Mouse (Mus musculus) NIH3T3 (cell line): ENCODE results near the gene Ckap2.

Experiments
- DNase-seq: peaks from one replicate; pipeline ENCODE4 v3.0.0-alpha.2; 2012; ENCODE audit warnings: low read depth

Ckap2 gene

DNA sequence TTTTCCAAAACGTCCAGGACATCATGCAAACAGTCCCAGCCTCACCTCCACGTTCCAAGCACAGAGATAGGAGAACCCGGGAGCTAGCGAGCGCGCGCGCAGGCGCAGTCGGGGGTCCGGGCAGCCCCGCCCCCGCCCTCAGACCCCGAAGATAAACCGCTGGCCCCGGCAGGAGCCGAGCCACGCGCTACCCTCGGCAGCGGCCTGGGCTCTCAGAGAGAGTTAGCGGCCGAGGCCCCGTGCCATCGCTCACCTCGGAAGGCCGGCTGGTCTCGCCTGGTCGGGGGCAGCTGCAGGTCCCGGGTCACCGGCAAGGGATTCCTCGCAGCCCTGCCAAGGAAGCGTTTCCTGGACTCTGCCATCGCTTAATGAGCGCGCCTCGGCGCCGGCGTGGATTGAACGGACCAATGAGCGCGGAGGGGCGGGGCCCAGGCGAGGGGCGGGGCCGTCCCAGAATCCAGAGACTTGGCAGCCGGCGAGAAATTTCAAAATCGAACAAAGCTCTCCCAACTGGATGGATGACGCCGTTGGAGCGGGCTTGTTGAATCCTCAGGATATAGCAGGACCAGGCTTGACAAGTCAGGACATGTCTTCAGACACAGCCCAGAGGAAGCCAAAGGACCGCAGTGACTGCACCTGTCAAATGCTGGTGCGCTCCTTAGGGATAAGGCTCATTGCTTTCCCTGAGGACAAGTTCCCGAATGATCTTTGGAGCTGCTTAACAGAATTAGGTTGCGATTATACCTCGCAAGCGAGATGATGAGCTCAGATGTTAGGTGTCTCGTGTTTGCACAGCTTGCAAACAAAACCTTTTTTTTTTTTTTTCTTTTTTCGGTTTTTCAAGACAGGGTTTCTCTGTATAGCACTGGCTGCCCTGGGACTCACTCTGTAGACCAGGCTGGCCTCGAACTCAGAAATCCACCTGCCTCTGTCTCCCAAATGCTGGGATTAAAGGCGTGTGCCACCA lies at the start of gene Ckap2:
Ckap2 (minus strand) TSS at position 389 of the 967 bp plus-strand sequence.
- peak; percentile 98 for DNase-seq

DNA sequence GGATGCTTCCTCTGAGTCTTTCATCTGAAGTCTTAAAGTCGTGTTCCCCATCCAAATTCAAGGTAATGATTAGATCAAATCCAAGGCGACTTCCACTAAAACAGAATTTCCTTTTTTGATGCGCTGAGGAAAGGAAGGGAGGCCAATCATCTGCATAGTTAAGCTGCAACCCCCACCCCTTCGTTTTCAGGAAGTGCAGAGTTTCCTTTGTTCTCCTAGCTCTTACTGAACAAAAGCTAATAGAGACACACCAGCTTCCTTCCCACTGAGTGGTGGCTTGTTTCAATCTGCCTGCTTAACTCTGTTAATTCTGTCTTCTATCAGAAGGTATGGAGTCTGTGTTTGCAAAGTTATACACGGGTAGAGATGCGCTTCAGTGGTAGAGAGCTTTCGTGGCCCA lies 43.0 kb upstream of the Ckap2 start:
- no peak for DNase-seq

DNA sequence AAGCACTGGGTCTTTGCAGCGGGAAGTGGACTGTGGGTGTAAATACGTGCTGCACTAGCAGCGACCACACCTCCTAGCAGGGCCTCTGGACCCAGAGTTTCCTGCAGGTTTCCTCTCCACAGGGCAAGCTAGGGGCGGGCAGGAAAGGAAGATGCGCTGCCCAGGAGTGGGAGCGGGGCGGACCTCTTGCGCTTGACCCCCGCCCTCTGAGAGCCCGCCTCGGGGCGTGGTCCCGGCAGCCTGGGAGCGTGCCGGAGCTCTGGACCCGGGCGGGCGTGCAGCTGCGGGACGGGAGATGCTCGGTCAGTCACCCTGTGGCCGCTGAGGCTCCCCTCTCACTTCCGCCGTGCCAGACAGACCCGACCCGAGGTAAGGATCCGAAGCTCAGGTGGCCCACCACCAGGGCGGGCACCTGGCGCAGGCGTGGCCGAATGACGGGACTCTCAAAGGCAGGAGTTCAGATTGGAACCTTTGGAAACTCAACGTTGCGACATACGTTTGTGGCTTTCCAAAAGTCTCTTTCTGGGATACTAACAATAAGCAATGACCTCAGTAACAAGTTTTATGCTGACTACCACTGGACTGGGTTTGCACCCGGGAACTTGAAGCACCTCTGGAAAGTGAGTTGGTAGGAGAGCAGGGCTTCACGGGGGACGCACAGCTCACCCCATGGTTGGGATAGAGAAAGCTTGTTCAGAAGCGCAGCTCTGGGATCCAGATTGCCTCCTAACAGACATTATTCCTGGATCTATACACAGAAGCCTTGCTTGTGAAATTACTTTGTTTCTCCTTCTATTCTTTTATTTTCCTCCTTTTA lies 41.6 kb upstream of the Ckap2 start, which contains the start of gene Thsd1:
Thsd1 (plus strand) TSS at position 253 of the 817 bp plus-strand sequence.
- peak; percentile 29 for DNase-seq

DNA sequence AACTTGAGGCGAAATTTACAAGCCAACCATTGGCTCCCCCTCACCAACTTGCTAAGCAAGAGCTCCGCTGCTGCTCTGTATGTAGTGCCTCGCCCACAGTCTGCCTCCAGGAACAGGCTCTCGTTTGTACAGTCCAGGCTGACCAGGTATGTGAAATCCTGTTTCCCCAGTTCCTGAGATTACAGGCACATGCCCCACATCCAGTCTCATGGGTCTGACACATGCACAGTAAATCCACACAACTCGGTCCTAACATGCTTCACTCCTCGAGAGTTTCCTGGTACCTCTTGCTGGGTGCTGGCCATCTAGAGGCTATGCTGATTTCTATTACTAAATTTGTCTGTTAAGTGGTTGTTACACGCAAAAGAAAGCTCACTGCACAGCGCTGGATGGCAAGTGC lies 40.7 kb upstream of the Ckap2 start:
- DNase-seq: no peak

DNA sequence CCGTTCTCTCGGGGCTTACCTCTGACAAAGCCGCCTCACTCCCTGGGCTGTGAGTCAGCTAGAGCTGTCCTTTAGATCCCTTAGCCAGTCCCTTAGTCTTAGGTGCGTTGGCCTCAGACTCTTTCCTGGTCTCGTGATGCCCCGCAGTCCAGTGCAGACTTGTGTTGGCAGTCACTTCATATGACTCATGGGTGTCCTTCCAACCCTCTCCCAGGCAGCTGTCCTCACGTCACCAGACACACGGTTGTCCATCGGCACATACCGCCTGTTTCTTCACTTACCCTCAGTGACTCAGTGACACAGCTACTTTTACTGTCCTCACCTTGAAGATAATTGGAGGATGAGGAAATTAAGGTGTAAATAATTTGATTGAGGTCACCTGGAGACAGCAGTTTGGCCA lies 29.2 kb upstream of the Ckap2 start:
- no peak for DNase-seq

DNA sequence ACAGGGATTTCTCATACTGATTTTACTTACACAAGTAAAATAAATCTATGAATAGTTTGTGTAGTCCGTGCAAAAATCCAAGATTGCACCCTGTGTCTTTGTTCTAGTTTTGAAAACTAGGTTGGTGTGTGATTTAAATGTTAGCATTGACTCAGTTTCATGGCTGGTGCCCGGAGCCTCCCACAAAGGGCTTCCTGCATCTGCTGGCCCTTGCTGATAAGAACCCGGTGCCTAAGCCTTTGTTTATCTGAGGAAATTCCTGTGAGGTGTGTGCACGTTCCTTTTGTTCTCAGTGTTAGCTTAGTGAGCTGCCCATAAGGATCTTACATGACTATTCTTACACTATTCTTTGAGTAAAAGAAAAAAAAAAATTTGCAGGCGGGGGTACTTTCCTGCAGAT lies 23.4 kb upstream of the Ckap2 start:
- no peak for DNase-seq

DNA sequence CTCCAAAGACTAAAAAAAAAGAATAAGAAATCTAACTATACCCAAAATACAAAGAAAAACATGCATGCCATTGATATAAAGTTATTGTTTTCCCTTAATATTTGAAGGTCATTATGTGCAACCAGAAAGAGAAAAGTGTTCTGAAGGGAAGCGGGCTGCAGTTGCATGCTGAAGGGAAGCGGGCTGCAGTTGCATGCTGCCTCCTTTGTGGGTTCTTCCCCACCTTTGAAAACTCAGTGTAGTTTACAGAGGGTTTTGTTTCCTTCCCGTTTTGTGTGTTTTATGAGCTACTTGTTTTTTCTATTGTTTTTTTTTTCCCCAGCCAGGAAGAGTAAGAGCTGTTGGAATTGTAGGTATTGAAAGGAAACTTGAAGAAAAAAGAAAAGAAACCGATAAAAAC lies 21.9 kb upstream of the Ckap2 start:
- no peak for DNase-seq

DNA sequence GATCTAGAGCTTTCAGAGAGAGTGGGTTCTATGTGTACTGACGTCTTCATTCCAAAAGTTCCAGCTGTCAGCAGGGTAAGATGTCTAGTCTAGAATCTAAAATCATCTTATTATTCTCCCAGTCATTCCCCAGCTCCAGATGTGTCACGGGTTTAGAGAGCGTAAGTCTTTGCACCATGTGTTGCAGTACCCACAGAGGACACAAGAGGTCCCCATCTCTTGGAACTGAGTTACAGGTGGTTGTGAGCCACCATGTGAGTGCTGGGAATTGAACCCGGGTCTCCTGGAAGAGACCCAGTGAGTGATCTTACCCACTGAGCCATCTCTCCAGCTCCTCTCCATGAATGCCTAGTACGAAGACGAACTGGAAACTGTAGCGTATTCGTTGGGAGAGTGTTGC lies 13.9 kb upstream of the Ckap2 start:
- DNase-seq: peak; percentile 22

DNA sequence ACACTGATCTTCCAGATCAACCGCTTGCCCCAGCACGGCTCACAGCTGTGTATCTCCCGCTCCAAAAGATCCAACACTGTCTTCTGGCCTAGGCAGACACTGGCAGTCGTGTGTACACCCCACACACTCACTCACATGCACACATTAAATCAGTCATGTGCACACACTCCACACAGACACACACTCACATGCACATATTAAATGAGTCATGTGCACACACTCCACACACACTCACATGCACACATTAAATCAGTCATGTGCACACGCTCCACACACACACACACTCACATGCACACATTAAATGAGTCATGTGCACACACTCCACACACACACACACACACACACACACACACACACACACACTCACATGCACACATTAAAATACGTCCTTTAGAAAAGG lies 12.3 kb upstream of the Ckap2 start:
- DNase-seq: no peak

DNA sequence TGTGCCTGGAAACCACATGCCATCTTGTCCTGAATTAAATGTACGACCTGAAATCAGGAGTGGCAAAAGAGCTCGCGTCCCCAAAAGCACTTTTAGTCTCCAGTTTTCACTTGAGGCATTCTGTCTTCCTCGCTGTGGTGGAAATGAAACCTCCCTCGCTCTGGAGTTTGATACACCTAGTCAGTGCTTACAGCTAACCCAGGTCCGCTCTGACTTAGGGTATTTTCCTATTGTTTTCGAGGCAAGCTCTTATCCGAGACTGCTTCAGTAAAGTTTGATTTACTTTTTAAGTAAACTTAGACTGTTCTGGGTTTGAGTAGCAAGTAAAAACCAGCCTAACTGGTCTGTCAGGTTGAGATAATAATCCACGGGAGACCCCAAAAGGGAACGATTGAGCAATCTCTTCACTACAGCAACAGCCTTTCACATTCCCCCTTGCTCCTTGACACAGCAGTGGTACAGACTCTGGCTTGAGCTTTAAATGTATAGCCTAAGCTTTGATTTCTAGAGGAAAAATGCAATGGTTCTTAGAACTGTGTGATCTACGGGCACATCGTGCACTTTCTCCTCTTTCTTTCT lies 7.9 kb upstream of the Ckap2 start:
- DNase-seq: no peak

DNA sequence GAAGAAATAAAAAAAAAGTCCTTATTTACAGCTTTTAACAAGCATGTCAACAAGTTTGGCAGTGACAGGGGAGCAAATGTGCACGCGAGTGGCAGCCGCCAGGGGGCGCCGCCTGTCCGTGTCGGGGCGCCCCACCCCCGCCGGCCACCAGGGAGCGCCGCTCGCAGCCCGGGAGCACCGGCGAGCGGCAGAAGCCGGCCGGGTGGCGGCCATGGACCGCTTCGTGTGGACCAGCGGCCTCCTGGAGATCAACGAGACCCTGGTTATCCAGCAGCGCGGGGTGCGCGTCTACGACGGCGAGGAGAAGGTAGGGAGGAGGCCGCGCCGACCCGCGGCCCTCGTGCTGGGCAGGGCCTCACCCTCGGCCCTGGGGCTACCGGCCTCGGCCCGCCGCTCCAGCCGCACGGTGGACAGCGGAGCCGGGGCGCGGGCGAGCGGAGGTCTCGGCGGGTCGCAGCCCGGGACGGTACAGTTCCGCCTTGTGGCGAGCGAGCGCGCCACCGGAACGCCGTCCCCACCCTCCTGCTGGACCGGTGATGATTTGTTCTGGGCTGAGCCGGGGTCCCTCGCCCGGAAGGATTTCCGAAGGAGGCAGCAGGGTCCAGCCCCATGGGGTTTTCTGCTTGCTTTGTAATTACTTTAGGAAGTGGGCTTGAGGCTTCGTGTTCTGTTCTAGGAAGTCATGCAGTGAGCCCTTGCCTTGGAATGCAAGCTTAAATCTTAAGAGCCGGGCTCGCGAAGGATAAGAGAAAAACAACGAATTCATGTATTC lies 7.2 kb upstream of the Ckap2 start, which contains the start of gene Vps36:
Vps36 (plus strand) TSS at position 150 of the 772 bp plus-strand sequence.
- DNase-seq: peak; percentile 95

DNA sequence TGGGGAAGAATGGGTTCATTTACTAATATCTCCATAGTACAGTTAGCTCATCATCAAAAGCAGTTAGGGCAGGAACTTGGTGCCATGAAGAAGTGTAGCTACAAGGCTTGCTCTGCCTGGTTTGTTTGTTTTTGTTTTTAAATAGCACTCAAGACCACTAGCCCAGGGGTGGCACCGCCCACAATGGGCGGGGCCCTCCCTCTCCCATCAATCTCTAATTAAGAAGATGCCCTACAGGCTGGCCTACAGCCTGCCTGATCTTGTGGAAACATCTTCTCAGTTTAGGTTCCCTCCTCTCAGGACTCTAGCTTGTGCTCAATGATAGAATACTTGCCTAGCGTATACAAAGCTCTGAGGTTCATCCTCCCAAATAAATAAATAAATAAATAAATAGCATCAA lies 735 bp downstream of the Ckap2 start:
- peak; percentile 78 for DNase-seq

DNA sequence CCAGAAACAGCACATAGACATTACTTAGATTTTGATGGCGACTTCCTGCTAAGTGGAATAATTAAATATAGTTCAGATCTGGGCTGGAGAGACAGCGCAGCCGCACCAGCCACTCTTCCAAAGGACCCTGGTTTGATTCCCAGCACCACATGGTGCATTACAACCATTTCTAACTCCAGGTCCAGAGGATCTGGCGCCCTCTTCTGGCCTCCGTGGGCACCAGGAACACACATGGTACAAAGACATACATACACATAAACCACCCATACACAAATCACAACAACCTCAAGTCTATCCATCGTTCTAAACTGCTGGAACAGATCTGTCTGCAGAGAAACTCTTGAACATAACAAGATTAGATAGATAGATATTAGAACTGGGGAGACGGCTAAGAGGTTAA lies 9.7 kb downstream of the Ckap2 start:
- DNase-seq: peak; percentile 9

DNA sequence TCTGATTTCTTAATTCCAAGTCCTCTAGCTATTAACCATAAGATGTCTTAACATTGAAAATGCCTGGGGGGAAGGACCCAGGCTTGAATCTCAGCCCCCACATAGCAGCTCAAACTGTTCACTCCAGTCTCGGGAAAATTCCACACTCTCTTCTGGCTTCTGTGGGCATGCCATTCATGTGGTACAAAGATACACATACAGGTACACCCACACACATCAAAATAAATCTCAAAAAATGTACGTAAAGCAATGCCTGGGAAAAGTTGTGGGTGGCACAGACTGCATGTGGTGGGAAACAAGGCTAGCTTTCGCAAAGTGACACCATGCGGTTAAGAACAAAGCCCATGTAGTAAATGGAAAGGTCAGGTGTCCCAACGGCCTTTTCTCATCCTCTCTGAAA lies 16.5 kb downstream of the Ckap2 start:
- no peak for DNase-seq

DNA sequence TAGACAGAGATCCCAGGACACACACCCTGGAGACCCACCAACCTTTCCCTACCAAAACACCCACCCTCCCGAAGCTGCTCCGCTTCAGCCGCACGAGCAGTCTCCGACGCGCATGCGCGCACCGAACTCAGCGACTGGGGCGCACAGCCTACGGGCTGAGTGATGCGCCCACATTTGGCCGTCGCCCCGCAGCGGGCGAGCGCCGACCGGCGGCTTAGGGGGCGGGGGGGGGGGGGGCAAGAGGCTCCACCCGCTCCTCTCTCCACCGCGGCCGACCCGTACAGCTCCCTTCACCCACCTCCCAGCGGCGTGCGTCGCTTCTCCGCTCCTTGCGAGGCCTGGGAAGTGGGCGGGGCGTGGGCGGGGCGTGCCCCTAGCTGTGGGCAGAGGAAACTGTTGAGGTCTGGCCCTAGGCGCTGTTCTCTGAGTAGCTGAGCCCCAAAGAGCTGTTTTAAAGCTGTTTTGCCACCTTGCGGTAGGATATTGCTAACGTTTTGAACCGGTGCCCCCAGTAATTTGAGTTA lies 19.5 kb downstream of the Ckap2 start, which contains the start of gene Nek3:
Nek3 (minus strand) TSS at position 356 of the 524 bp plus-strand sequence.
- peak; percentile 96 for DNase-seq

DNA sequence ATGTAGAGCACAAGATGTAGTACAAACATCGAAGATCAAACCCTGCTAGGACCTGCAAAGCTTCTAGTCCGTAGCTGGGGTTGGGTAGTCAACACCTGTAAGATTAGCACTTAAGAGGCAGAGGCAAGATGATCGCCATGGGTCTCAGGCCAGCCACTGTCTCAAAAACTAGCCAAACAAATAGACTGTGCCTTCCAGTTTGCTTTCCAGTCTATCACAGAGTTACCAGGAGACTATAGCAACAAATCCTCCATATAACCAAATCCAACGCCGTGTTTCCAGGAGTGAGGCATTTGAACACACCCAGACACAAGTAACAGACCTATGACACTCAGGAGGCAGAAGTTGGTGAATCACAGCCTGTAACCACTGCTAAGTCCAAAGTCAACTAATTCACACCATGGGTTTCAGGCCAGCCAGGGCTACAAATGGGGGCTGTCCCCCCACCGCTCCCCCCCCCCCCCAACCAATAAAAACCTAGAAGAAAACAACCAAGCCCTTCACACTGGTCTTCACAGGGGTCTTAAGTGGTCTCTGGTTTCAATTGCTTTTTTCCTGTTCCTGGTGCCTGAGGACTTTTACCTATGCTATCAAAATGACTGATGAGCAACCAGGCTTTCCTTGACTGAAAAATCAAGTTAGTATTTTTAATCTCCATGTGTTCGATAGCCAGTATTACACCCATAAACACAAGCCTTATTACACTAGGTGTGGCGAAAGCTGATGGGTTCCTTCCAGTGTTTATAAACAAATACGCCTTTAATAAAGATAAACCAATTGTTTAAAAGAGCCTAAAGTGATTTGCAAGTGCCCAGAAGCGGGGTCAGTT lies 20.2 kb downstream of the Ckap2 start:
- peak; percentile 20 for DNase-seq

DNA sequence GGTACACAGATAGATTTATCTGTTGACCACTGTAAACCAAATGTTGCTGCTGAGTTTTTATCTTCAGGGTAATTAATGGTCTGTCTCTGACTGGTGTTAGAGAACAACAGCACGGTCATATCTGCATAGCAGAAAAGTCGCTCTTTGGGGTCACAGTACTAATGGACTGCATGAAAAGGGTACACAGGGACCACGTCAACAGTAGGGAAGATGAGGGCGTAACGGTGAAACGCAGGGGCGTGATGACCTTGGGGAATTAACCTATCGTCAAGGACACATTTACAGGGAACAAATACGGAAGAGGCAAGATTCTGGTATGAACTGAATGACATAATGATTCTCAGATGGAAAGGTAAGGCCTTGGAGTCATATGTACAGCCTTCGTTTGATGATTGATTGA lies 21.2 kb downstream of the Ckap2 start:
- DNase-seq: no peak

DNA sequence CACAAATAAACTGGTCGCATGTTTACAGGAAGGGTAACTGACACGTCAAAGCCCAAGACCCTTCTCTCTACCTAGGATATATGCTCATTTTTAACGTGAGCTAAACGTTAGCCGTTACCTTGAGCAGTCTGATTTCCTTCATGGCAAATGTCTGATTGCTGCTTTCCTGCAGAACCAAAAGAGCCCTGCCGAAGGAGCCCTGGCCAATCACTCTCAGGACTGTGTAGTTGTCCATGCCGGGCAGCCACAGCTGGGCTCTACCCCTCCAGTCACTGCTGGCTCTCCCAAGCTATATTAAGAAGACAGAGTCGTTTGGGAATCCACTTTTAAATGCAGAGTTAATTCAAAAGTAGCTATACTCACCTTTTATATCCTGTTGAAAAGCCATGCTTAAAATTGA lies 23.4 kb downstream of the Ckap2 start:
- no peak for DNase-seq

DNA sequence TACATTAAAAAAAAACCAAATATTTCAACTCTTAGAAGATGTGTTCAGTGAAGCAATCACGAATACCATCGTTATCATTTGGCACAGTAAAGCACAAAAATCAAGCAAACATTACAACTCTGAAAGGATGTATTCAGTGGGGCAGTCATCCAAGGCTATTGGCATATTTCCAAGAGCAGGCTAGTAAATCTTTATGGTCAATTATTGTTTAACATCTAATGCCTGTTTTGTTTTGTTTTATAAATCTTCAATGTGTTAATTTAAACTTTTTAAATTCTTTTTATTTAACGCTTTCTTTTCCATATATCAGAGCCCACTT lies 35.3 kb downstream of the Ckap2 start:
- DNase-seq: peak; percentile 52

DNA sequence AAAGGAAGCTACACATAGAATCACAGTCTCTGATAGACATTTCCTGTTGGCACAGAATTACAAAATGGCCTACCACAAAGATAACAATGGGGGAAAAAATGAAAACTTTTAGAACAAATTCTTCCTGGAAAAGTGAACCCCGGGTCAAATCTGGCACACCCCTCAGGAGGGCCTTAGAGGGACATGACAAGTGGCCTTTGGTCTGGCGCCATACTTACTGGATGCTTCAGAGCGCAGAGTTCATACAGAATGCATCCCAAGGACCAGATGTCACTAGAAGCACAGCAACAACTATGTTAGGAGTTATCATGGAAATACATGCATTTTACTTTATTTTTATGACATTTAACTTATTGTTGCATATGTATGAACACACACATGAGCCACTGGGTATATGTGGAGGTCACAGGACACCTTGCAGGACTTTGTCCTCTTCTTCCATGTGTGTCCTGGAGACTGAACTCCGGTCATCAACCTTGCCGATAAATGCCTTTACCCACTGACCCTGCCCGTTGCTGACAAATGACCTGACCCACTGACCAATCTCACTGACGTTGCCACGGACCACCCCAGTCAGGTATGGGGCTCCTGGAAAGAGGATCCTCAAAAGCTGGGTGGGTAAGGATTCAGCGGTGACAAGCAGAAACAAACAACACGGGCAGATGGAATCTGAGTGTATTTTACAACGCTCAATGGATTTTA lies 35.8 kb downstream of the Ckap2 start:
- no peak for DNase-seq
